Mouse (Mus musculus) embryonic facial prominence, embryonic 10.5 days (tissue): ENCODE results near the gene Ttll7. TPM values are rescaled to one million over a fixed set of nuclear protein-coding genes. Genes with fewer than 3 reads are reported as not detected.

Source experiments
- DNase-seq: peaks from one replicate; pipeline ENCODE4 v3.0.0-alpha.2; 2017; ENCODE audit warnings: low spot score
- H3K27ac ChIP-seq: fragments of 300-500 bp; sonication (generic); replicated peaks from 2 replicates; pipeline ENCODE4 v1.5.1; 2016; ENCODE audit warnings: mild to moderate bottlenecking
- H3K27me3 ChIP-seq: fragments of 300-500 bp; sonication (generic); replicated peaks from 2 replicates; pipeline ENCODE4 v1.6.1; 2016; ENCODE audit warnings: low read depth, mild to moderate bottlenecking; ENCODE audit not compliant: poor library complexity, severe bottlenecking
- H3K36me3 ChIP-seq: fragments of 300-500 bp; sonication (generic); replicated peaks from 2 replicates; pipeline ENCODE4 v1.6.1; 2016; ENCODE audit warnings: mild to moderate bottlenecking, moderate library complexity
- H3K4me1 ChIP-seq: fragments of 300-500 bp; sonication (generic); 2 replicates; pipeline ENCODE4 v1.6.1; 2016
- H3K4me3 ChIP-seq: fragments of 300-500 bp; sonication (generic); 2 replicates; pipeline ENCODE4 v1.5.1; 2016; ENCODE audit warnings: mild to moderate bottlenecking, moderate library complexity
- H3K9me3 ChIP-seq: fragments of 300-500 bp; sonication (generic); 2 replicates; pipeline ENCODE4 v1.6.1; 2016; ENCODE audit warnings: mild to moderate bottlenecking
- WGBS: fragments of 180-500 bp; shearing (Covaris S2); methylation state at CpG from one replicate; pipeline ENCODE4 v1.1.7; 2016; 5-methylcytosine and 5-hydroxymethylcytosine counted together
- polyA plus RNA-seq: library from polyadenylated mRNA; unstranded; fragments of >200 nt; fragmentation: Nextera tagmentation; extraction: Ambion mirVana; gene quantifications from 2 replicates; pipeline ENCODE4 v1.2.1, GENCODE M21; 2016

Ttll7 gene
- polyA plus RNA-seq, 1 experiment from 2014 or later: 6.3 TPM

- DNase-seq: no peak
- Histone ChIP-seq H3K36me3 (no peaks in the 10 kb centered on the region), H3K4me3 (no peak overlapping the region), H3K4me1 (no peaks in the 10 kb centered on the region), H3K9me3 (no peaks in the 10 kb centered on the region), H3K27ac (no peak overlapping the region), H3K27me3 (no peaks in the 10 kb centered on the region)
- 91% methylated on average over 6 of the region's 6 CpGs for WGBS
Observed at GRCm38 (mm10) chr3:146927311-146928015, 75.3 kb downstream of the Ttll7 start.

GRCm38 (mm10) chr3:146928141-146928540 is 76.0 kb downstream of the Ttll7 start:
- Histone ChIP-seq H3K36me3 (no peaks in the 10 kb centered on the region), H3K27ac (no peak overlapping the region), H3K4me3 (no peak overlapping the region), H3K4me1 (no peaks in the 10 kb centered on the region), H3K27me3 (no peaks in the 10 kb centered on the region), H3K9me3 (no peaks in the 10 kb centered on the region)
- 87% methylated on average over 7 of the region's 7 CpGs for WGBS
- no peak for DNase-seq

DNA sequence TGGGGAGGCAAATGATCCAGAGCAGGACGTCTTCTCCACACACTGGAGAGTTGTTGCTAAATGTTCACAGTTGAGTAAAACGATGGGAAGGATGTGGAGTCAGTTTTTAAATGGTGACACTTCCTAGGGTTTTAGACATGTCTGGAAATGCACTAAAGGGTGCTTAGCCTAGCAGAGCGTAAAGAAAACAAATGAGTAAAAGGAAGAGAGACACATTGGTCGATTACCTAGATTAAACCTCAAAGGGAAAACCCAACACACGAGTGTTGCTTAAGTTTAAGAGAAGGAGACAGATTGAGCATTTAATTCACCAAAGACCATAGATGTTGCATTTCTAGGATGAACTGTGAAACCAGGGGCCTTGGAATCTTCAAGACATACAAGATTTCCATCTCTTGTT is 76.8 kb downstream of the Ttll7 start:
- WGBS: 80% methylated on average over 5 of the region's 5 CpGs
- Histone ChIP-seq H3K36me3 (no peaks in the 10 kb centered on the region), H3K27ac (no peak overlapping the region), H3K27me3 (no peaks in the 10 kb centered on the region), H3K4me1 (no peaks in the 10 kb centered on the region), H3K9me3 (no peaks in the 10 kb centered on the region), H3K4me3 (no peak overlapping the region)
- no peak for DNase-seq

- H3K9me3 ChIP-seq: no peaks in the 10 kb centered on the region
- 95% methylated on average over 9 of the region's 9 CpGs for WGBS
- no peaks in the 10 kb centered on the region for H3K36me3 ChIP-seq
- H3K4me1 ChIP-seq: no peaks in the 10 kb centered on the region
- no peak for DNase-seq
- H3K4me3 ChIP-seq: no peak overlapping the region
- H3K27me3 ChIP-seq: no peaks in the 10 kb centered on the region
- H3K27ac ChIP-seq: no peak overlapping the region
Observed at GRCm38 (mm10) chr3:146931190-146931589, 79.0 kb downstream of the Ttll7 start.

GRCm38 (mm10) chr3:146932506-146932905 is 80.3 kb downstream of the Ttll7 start:
- Histone ChIP-seq H3K27me3 (no peaks in the 10 kb centered on the region), H3K9me3 (no peaks in the 10 kb centered on the region), H3K4me1 (no peaks in the 10 kb centered on the region), H3K4me3 (no peak overlapping the region), H3K27ac (no peak overlapping the region), H3K36me3 (no peaks in the 10 kb centered on the region)
- DNase-seq: no peak
- 84% methylated on average over 5 of the region's 5 CpGs for WGBS

GRCm38 (mm10) chr3:146936888-146937287 is 84.7 kb downstream of the Ttll7 start:
- Histone ChIP-seq H3K4me3 (no peak overlapping the region), H3K9me3 (no peaks in the 10 kb centered on the region), H3K27me3 (peaks cover 9% of the 10 kb centered on the region), H3K36me3 (no peaks in the 10 kb centered on the region), H3K27ac (no peak overlapping the region), H3K4me1 (peaks cover 4% of the 10 kb centered on the region)
- WGBS: 82% methylated on average over 4 of the region's 4 CpGs
- DNase-seq: no peak

GRCm38 (mm10) chr3:146939391-146940250 is 87.5 kb downstream of the Ttll7 start:
- Histone ChIP-seq H3K27ac (no peak overlapping the region), H3K4me3 (peak overlapping the region; percentile 43)

GRCm38 (mm10) chr3:146943101-146943500 is 90.9 kb downstream of the Ttll7 start:
- H3K27ac ChIP-seq: no peak overlapping the region
- H3K4me3 ChIP-seq: no peak overlapping the region
- H3K4me1 ChIP-seq: peaks cover 4% of the 10 kb centered on the region
- H3K27me3 ChIP-seq: peaks cover 9% of the 10 kb centered on the region
- 91% methylated on average over 2 of the region's 2 CpGs for WGBS
- no peak for DNase-seq
- no peaks in the 10 kb centered on the region for H3K36me3 ChIP-seq
- no peaks in the 10 kb centered on the region for H3K9me3 ChIP-seq

More at GRCm38 (mm10) chr3:146939391-146940250, 87.5 kb downstream of the Ttll7 start:
- peaks cover 4% of the 10 kb centered on the region for H3K4me1 ChIP-seq
- 29% methylated on average over 21 of the region's 21 CpGs for WGBS
- no peaks in the 10 kb centered on the region for H3K9me3 ChIP-seq
- DNase-seq: peak; percentile 67
- no peaks in the 10 kb centered on the region for H3K36me3 ChIP-seq
- H3K27me3 ChIP-seq: peaks cover 9% of the 10 kb centered on the region

DNA sequence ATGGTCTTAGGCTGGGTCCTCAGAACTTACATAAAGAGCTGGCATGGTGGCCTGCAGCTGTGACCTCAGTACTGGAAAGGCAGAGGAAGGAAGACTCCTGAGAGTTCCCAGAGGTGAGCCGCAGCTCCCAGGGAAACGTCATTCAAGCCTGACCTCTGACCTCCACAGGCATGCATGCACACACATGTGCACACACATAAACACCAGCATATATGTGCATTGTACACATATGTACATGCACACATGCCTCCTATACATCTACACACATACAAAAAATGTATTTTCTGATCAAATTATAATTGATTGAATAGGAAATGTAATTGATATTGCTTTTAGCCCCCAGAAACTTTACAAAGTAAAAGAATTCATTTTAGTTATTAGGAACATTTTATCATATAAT is 93.2 kb downstream of the Ttll7 start:
- WGBS: 37% methylated on average over 2 of the region's 2 CpGs

GRCm38 (mm10) chr3:146945887-146946286 is 93.7 kb downstream of the Ttll7 start:
- WGBS: 1% methylated on average over 13 of the region's 13 CpGs

More for the DNA sequence above, 93.2 kb downstream of the Ttll7 start:
- Histone ChIP-seq H3K9me3 (no peaks in the 10 kb centered on the region), H3K4me3 (no peak overlapping the region), H3K27me3 (peaks cover 7% of the 10 kb centered on the region), H3K36me3 (no peaks in the 10 kb centered on the region), H3K27ac (no peak overlapping the region), H3K4me1 (no peaks in the 10 kb centered on the region)
- DNase-seq: peak; percentile 10

DNA sequence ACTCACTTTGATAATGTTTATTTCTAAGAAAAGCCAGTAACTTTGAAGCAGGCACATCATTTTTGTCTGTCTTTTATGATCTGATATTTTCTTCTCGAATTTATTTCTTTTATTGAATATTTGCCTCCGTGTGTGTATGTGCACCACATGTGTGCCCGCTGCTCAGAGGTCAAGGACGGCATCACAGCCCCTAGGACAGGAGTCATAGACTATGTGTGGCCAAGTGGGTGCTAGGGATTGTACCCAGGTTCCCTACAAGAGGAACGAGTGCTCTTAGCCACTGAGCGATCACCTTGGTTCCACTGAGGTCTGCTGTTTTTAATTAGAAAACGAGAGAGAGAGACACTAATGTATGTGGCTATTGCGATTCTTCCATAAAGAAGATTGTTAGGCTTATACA is 94.5 kb downstream of the Ttll7 start:
- DNase-seq: no peak
- no peak overlapping the region for H3K4me3 ChIP-seq
- WGBS: 83% methylated on average over 8 of the region's 8 CpGs
- H3K4me1 ChIP-seq: no peaks in the 10 kb centered on the region
- no peak overlapping the region for H3K27ac ChIP-seq
- H3K9me3 ChIP-seq: no peaks in the 10 kb centered on the region
- no peaks in the 10 kb centered on the region for H3K27me3 ChIP-seq
- H3K36me3 ChIP-seq: no peaks in the 10 kb centered on the region

More at GRCm38 (mm10) chr3:146945887-146946286, 93.7 kb downstream of the Ttll7 start:
- Histone ChIP-seq H3K36me3 (no peaks in the 10 kb centered on the region), H3K9me3 (no peaks in the 10 kb centered on the region), H3K4me3 (peak overlapping the region; percentile 49), H3K4me1 (no peaks in the 10 kb centered on the region), H3K27me3 (peaks cover 1% of the 10 kb centered on the region; the same call in 1 of the 2 replicates), H3K27ac (0 out of 2 replicates have a peak overlapping the region, but pooled peaks have one; percentile 58)
- peak; percentile 73 for DNase-seq

- Histone ChIP-seq H3K27ac (no peak overlapping the region), H3K27me3 (no peaks in the 10 kb centered on the region), H3K4me3 (no peak overlapping the region), H3K9me3 (no peaks in the 10 kb centered on the region), H3K4me1 (no peaks in the 10 kb centered on the region), H3K36me3 (no peaks in the 10 kb centered on the region)
- DNase-seq: no peak
- WGBS: 89% methylated on average over 8 of the region's 8 CpGs
Observed at GRCm38 (mm10) chr3:146956792-146957191, 104.6 kb downstream of the Ttll7 start.

GRCm38 (mm10) chr3:146962838-146963237 is 110.7 kb downstream of the Ttll7 start:
- no peak for DNase-seq
- Histone ChIP-seq H3K4me3 (no peak overlapping the region), H3K4me1 (no peaks in the 10 kb centered on the region), H3K27ac (no peak overlapping the region), H3K9me3 (no peaks in the 10 kb centered on the region), H3K27me3 (no peaks in the 10 kb centered on the region), H3K36me3 (no peaks in the 10 kb centered on the region)
